Mouse (Mus musculus): ENCODE data around the gene Ccdc173. TPM values are rescaled to one million over a fixed set of nuclear protein-coding genes. Genes with fewer than 3 reads are reported as not detected.
"Not testable (repeated sequence)": the region's sequence is repeated elsewhere in the genome, so short reads cannot be mapped to it uniquely, and the experiment has no call there.

The Ccdc173 gene
- polyA plus RNA-seq, 1 experiment from 2014 or later: 2.0 TPM

GRCm38 (mm10) chr2:69810169-69810568 lies 20.8 kb upstream of the Ccdc173 start:
- no peak for ATAC-seq (replicated peaks; ENCODE audit: insufficient number of reproducible peaks, low FRiP score, low TSS enrichment)
- Histone ChIP-seq H3K9ac (ENCODE audit: low read depth, low read length) (no peak overlapping the region), H3K27me3 (ENCODE audit: control insufficient read depth, insufficient read depth, low read length) (no peaks in the 10 kb centered on the region), H3K36me3 (ENCODE audit: control insufficient read depth, insufficient read depth, low read length) (no peaks in the 10 kb centered on the region), H3K9me3 (replicated peaks; ENCODE audit: control insufficient read depth, low read length) (no peaks in the 10 kb centered on the region), H3K4me3 (ENCODE audit: low read depth, low read length) (no peak overlapping the region), H3K4me1 (ENCODE audit: control insufficient read depth, insufficient read depth, low read length) (no peaks in the 10 kb centered on the region), H3K4me2 (no peak overlapping the region), H3K27ac (ENCODE audit: low read depth, low read length) (no peak overlapping the region)
- WGBS (ENCODE audit: insufficient replicate concordance): 44% methylated on average over 15 of the region's 15 CpGs

GRCm38 (mm10) chr2:69804663-69805062 lies 15.3 kb upstream of the Ccdc173 start:
- 75% methylated on average over 8 of the region's 9 CpGs for WGBS (ENCODE audit: insufficient replicate concordance)
- H3K9ac ChIP-seq (ENCODE audit: low read depth, low read length); H3K4me2 ChIP-seq; ATAC-seq (replicated peaks; ENCODE audit: insufficient number of reproducible peaks, low FRiP score, low TSS enrichment); H3K36me3 ChIP-seq (ENCODE audit: control insufficient read depth, insufficient read depth, low read length); H3K27me3 ChIP-seq (ENCODE audit: control insufficient read depth, insufficient read depth, low read length); H3K4me1 ChIP-seq (ENCODE audit: control insufficient read depth, insufficient read depth, low read length); H3K4me3 ChIP-seq (ENCODE audit: low read depth, low read length); H3K27ac ChIP-seq (ENCODE audit: low read depth, low read length); H3K9me3 ChIP-seq (replicated peaks; ENCODE audit: control insufficient read depth, low read length): not testable (repeated sequence)

GRCm38 (mm10) chr2:69803756-69804155 lies 14.4 kb upstream of the Ccdc173 start:
- Histone ChIP-seq H3K36me3 (ENCODE audit: control insufficient read depth, insufficient read depth, low read length) (no peaks in the 10 kb centered on the region), H3K9ac (ENCODE audit: low read depth, low read length) (no peak overlapping the region), H3K4me2 (peak overlapping the region; percentile 0; the same call in 1 of the 2 replicates), H3K27me3 (ENCODE audit: control insufficient read depth, insufficient read depth, low read length) (no peaks in the 10 kb centered on the region), H3K27ac (ENCODE audit: low read depth, low read length) (no peak overlapping the region), H3K9me3 (replicated peaks; ENCODE audit: control insufficient read depth, low read length) (no peaks in the 10 kb centered on the region), H3K4me1 (ENCODE audit: control insufficient read depth, insufficient read depth, low read length) (no peaks in the 10 kb centered on the region), H3K4me3 (ENCODE audit: low read depth, low read length) (no peak overlapping the region)
- WGBS (ENCODE audit: insufficient replicate concordance): 53% methylated on average over 8 of the region's 8 CpGs
- no peak for ATAC-seq (replicated peaks; ENCODE audit: insufficient number of reproducible peaks, low FRiP score, low TSS enrichment)

GRCm38 (mm10) chr2:69802911-69803312 lies 13.5 kb upstream of the Ccdc173 start:
- Histone ChIP-seq H3K9ac (ENCODE audit: low read depth, low read length) (no peak overlapping the region), H3K4me2 (peak overlapping the region; percentile 35), H3K4me3 (ENCODE audit: low read depth, low read length) (no peak overlapping the region), H3K4me1 (ENCODE audit: control insufficient read depth, insufficient read depth, low read length) (no peaks in the 10 kb centered on the region), H3K9me3 (replicated peaks; ENCODE audit: control insufficient read depth, low read length) (no peaks in the 10 kb centered on the region), H3K27me3 (ENCODE audit: control insufficient read depth, insufficient read depth, low read length) (no peaks in the 10 kb centered on the region), H3K27ac (ENCODE audit: low read depth, low read length) (no peak overlapping the region), H3K36me3 (ENCODE audit: control insufficient read depth, insufficient read depth, low read length) (no peaks in the 10 kb centered on the region)
- 41% methylated on average over 5 of the region's 5 CpGs for WGBS (ENCODE audit: insufficient replicate concordance)
- peak; percentile 49 for ATAC-seq (replicated peaks; ENCODE audit: insufficient number of reproducible peaks, low FRiP score, low TSS enrichment)

GRCm38 (mm10) chr2:69790722-69791121 lies 1.3 kb upstream of the Ccdc173 start:
- no peaks in the 10 kb centered on the region for H3K4me1 ChIP-seq (ENCODE audit: control insufficient read depth, insufficient read depth, low read length)
- WGBS (ENCODE audit: insufficient replicate concordance): 71% methylated on average over 4 of the region's 4 CpGs
- H3K27me3 ChIP-seq (ENCODE audit: control insufficient read depth, insufficient read depth, low read length): no peaks in the 10 kb centered on the region
- peak overlapping the region; percentile 71 for H3K4me2 ChIP-seq
- H3K9me3 ChIP-seq (replicated peaks; ENCODE audit: control insufficient read depth, low read length): no peaks in the 10 kb centered on the region
- H3K4me3 ChIP-seq (ENCODE audit: low read depth, low read length): 0 out of 2 replicates have a peak overlapping the region, but pooled peaks have one; percentile 78
- H3K36me3 ChIP-seq (ENCODE audit: control insufficient read depth, insufficient read depth, low read length): peaks cover 11% of the 10 kb centered on the region
- no peak overlapping the region for H3K27ac ChIP-seq (ENCODE audit: low read depth, low read length)
- no peak overlapping the region for H3K9ac ChIP-seq (ENCODE audit: low read depth, low read length)
- no peak for ATAC-seq (replicated peaks; ENCODE audit: insufficient number of reproducible peaks, low FRiP score, low TSS enrichment)

GRCm38 (mm10) chr2:69790285-69790684 lies 910 bp upstream of the Ccdc173 start:
- no peaks in the 10 kb centered on the region for H3K9me3 ChIP-seq (replicated peaks; ENCODE audit: control insufficient read depth, low read length)
- ATAC-seq (replicated peaks; ENCODE audit: insufficient number of reproducible peaks, low FRiP score, low TSS enrichment): no peak
- H3K36me3 ChIP-seq (ENCODE audit: control insufficient read depth, insufficient read depth, low read length): peaks cover 6% of the 10 kb centered on the region
- WGBS (ENCODE audit: insufficient replicate concordance): 3% methylated on average over 10 of the region's 10 CpGs
- H3K9ac ChIP-seq (ENCODE audit: low read depth, low read length): peak overlapping the region; percentile 89; the same call in 1 of the 2 replicates
- H3K4me3 ChIP-seq (ENCODE audit: low read depth, low read length): peak overlapping the region; percentile 78
- peak overlapping the region; percentile 71 for H3K4me2 ChIP-seq
- H3K27ac ChIP-seq (ENCODE audit: low read depth, low read length): no peak overlapping the region
- no peaks in the 10 kb centered on the region for H3K27me3 ChIP-seq (ENCODE audit: control insufficient read depth, insufficient read depth, low read length)
- no peaks in the 10 kb centered on the region for H3K4me1 ChIP-seq (ENCODE audit: control insufficient read depth, insufficient read depth, low read length)

DNA sequence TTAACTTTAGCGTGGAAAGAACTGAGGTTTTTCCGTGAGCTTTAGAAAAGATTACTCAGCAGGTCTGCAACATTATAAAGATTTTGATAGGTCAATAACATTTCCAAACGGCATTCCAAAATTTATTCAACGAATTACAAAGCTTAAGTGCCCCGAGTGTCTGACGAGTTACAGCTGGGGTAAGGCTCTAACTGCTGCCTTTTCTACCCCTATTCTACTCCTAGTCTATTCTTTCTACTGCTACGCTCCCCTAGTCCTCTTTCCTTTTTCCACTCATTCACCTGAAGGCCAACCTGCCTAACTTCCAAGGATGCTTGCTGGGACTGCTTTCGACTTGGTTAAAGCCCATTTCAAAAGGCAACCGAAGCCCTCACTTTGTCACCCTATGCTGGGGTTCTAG lies 401 bp downstream of the Ccdc173 start:
- Histone ChIP-seq H3K9me3 (replicated peaks; ENCODE audit: control insufficient read depth, low read length) (no peaks in the 10 kb centered on the region), H3K36me3 (ENCODE audit: control insufficient read depth, insufficient read depth, low read length) (peaks cover 4% of the 10 kb centered on the region; the same call in 1 of the 2 replicates), H3K4me3 (ENCODE audit: low read depth, low read length) (peak overlapping the region; percentile 78), H3K4me1 (ENCODE audit: control insufficient read depth, insufficient read depth, low read length) (no peaks in the 10 kb centered on the region), H3K27me3 (ENCODE audit: control insufficient read depth, insufficient read depth, low read length) (no peaks in the 10 kb centered on the region), H3K4me2 (peak overlapping the region; percentile 71), H3K9ac (ENCODE audit: low read depth, low read length) (peak overlapping the region; percentile 89), H3K27ac (ENCODE audit: low read depth, low read length) (0 out of 2 replicates have a peak overlapping the region, but pooled peaks have one; percentile 10)
- WGBS (ENCODE audit: insufficient replicate concordance): 27% methylated on average over 9 of the region's 9 CpGs
- ATAC-seq (replicated peaks; ENCODE audit: insufficient number of reproducible peaks, low FRiP score, low TSS enrichment): no peak

- Histone ChIP-seq H3K4me3 (ENCODE audit: low read depth, low read length) (no peak overlapping the region), H3K4me1 (ENCODE audit: control insufficient read depth, insufficient read depth, low read length) (no peaks in the 10 kb centered on the region), H3K36me3 (ENCODE audit: control insufficient read depth, insufficient read depth, low read length) (peaks cover 3% of the 10 kb centered on the region; the same call in 1 of the 2 replicates), H3K9me3 (replicated peaks; ENCODE audit: control insufficient read depth, low read length) (no peaks in the 10 kb centered on the region), H3K4me2 (no peak overlapping the region), H3K27me3 (ENCODE audit: control insufficient read depth, insufficient read depth, low read length) (no peaks in the 10 kb centered on the region), H3K27ac (ENCODE audit: low read depth, low read length) (no peak overlapping the region), H3K9ac (ENCODE audit: low read depth, low read length) (no peak overlapping the region)
- 42% methylated on average over 5 of the region's 5 CpGs for WGBS (ENCODE audit: insufficient replicate concordance)
- no peak for ATAC-seq (replicated peaks; ENCODE audit: insufficient number of reproducible peaks, low FRiP score, low TSS enrichment)
Measured at GRCm38 (mm10) chr2:69778836-69779177, 10.6 kb downstream of the Ccdc173 start.

DNA sequence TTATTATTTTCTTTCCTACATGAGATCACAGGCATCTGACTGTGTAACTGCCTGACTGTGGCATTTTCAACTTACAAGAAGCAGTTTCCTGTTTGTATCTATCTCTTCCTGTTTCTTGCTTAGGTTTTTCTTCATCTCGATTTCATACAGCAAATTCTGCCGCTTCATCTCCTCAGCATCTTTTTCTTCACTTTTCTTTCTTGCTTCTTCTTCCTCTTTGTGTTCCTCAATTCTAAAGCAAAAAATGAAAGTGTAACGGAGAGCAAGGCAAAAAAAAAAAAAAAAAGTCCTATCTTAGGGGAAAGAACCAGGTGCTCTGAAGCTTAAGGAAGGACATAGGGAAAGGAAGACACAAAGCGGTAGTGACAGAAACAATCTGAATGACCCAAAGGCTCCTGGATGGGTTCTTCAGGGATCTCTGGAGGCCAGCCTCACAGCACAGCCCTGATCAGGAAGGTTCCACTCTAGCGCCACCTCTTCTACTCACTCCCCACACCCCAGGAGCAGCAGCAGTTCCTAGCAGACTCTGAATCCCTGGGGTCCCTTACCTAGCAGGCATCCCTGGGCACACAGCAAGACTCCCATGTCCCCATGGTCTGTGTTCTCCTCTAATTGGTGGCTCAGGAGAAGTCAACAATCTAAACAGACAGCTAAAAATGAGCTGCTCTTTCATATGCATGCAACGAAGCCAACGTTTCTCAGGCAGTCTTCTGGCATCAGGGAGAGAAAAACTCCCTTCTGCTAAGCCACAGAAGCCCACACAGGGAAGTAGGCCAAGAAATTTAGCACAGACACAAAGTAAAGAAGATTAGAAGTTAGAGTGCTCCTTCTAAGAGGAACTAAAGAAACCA lies 11.2 kb downstream of the Ccdc173 start:
- Histone ChIP-seq H3K36me3 (ENCODE audit: control insufficient read depth, insufficient read depth, low read length) (peaks cover 3% of the 10 kb centered on the region; the same call in 1 of the 2 replicates), H3K9ac (ENCODE audit: low read depth, low read length) (no peak overlapping the region), H3K4me1 (ENCODE audit: control insufficient read depth, insufficient read depth, low read length) (no peaks in the 10 kb centered on the region), H3K27me3 (ENCODE audit: control insufficient read depth, insufficient read depth, low read length) (no peaks in the 10 kb centered on the region), H3K9me3 (replicated peaks; ENCODE audit: control insufficient read depth, low read length) (no peaks in the 10 kb centered on the region), H3K27ac (ENCODE audit: low read depth, low read length) (no peak overlapping the region), H3K4me2 (no peak overlapping the region), H3K4me3 (ENCODE audit: low read depth, low read length) (no peak overlapping the region)
- 68% methylated on average over 7 of the region's 7 CpGs for WGBS (ENCODE audit: insufficient replicate concordance)
- ATAC-seq (replicated peaks; ENCODE audit: insufficient number of reproducible peaks, low FRiP score, low TSS enrichment): no peak

Measured in heart, embryonic 11.5 days (tissue).